Mouse (Mus musculus): Measurements from ENCODE around the gene Tsku. TPM values are rescaled to one million over a fixed set of nuclear protein-coding genes. Genes with fewer than 3 reads are reported as not detected.

Gene Tsku
- 9.5 and 11.2 TPM in 2 replicates for polyA plus RNA-seq (2016; fragmentation: Nextera tagmentation; extraction: Ambion mirVana)

DNA sequence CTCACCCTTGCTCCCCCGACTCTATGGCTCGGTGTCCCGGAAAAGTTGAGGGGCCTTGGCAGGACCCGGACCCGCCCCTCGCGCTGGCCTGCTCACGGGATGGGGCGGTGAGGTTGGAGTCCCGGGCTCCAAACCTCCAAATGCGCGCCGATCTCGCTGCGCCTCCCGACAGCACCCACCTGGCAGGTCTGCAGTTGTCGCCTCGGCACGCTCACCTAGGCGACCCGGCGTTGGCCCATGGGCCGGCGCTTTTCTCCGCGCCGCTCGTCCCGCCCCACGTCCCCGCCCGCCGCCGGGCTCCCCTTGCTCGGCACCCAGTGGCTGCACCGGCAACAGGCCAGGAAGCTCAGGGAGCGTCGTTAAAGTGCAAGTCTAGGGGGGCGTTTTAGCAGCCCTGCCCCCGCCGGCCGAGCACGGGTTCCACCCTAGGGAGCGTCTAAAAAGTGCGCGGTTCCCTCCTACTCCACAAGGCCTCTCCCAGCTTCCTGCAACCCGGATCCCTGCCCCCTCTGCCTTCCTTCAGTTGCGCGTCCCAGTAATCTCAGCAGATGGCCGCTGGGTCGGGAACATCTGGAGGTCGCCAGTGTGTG, at the start of gene Tsku:
TSS of gene Tsku (minus strand) at position 266 of the 590 bp plus-strand sequence.
- H3K36me3 ChIP-seq: 0 out of 2 replicates have a peak, but pooled peaks cover 7% of the 10 kb centered on the region
- no peaks in the 10 kb centered on the region for H3K9me3 ChIP-seq (replicated peaks)
- peak within 1 kb of the TSS; percentile 88 for H3K4me3 ChIP-seq
- WGBS: under 1% methylated on average over 52 of the region's 52 CpGs
- H3K27me3 ChIP-seq (ENCODE audit: low read depth, poor library complexity, severe bottlenecking): no peaks in the 10 kb centered on the region
- DNase-seq (ENCODE audit: low spot score): peak; percentile 98
- peaks cover 53% of the 10 kb centered on the region for H3K4me1 ChIP-seq
- peak within 1 kb of the TSS; percentile 95 for H3K27ac ChIP-seq

DNA sequence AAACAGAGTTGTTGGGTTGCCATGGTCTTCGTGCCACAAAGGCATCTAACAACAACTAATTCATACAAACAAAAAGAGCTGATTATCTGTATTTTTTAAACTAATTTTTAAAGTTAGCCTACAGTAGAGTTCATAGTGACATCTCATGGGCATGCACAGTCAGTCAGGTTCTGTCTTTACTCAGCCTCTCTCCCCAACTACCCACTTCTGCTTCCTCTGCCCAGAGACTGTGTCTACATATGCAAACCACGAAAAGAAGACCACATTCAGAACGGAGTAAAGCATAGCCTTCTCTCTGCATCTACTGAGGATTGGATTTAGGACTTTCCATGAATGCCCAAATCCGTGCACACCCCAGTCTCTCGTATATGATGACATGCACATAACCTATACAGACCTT, 46.5 kb upstream of the Tsku start:
- no peak overlapping the region for H3K4me3 ChIP-seq
- no peaks in the 10 kb centered on the region for H3K9me3 ChIP-seq (replicated peaks)
- no peak for DNase-seq (ENCODE audit: low spot score)
- WGBS: 86% methylated on average over 5 of the region's 5 CpGs
- H3K27ac ChIP-seq: no peak overlapping the region
- no peaks in the 10 kb centered on the region for H3K27me3 ChIP-seq (ENCODE audit: low read depth, poor library complexity, severe bottlenecking)
- H3K36me3 ChIP-seq: no peaks in the 10 kb centered on the region
- H3K4me1 ChIP-seq: peaks cover 8% of the 10 kb centered on the region

DNA sequence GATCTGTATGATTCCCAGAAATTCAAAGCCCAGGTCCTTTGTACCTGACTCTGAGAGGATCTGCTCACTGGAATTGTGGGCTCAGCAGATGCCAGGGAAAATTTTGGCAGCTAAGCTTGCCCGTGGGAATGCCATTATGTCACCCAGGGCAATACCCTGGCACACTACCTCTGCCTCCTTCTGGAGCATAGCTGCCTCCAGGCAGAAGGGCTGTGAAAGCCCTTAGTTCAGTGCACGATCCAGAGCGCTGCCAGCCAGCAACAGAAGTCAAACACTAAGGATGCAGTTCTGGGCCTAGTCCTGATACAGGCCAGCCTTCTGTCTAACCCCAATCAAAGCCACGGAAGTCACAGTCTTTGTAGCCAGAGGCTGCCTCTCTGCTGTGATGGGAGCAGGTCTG, 42.9 kb upstream of the Tsku start:
- Histone ChIP-seq H3K9me3 (replicated peaks) (no peaks in the 10 kb centered on the region), H3K36me3 (no peaks in the 10 kb centered on the region), H3K27ac (no peak overlapping the region; the same call in 1 of the 2 replicates), H3K27me3 (ENCODE audit: low read depth, poor library complexity, severe bottlenecking) (no peaks in the 10 kb centered on the region), H3K4me1 (peaks cover 10% of the 10 kb centered on the region), H3K4me3 (no peak overlapping the region)
- WGBS: 82% methylated on average over 4 of the region's 4 CpGs
- DNase-seq (ENCODE audit: low spot score): no peak

DNA sequence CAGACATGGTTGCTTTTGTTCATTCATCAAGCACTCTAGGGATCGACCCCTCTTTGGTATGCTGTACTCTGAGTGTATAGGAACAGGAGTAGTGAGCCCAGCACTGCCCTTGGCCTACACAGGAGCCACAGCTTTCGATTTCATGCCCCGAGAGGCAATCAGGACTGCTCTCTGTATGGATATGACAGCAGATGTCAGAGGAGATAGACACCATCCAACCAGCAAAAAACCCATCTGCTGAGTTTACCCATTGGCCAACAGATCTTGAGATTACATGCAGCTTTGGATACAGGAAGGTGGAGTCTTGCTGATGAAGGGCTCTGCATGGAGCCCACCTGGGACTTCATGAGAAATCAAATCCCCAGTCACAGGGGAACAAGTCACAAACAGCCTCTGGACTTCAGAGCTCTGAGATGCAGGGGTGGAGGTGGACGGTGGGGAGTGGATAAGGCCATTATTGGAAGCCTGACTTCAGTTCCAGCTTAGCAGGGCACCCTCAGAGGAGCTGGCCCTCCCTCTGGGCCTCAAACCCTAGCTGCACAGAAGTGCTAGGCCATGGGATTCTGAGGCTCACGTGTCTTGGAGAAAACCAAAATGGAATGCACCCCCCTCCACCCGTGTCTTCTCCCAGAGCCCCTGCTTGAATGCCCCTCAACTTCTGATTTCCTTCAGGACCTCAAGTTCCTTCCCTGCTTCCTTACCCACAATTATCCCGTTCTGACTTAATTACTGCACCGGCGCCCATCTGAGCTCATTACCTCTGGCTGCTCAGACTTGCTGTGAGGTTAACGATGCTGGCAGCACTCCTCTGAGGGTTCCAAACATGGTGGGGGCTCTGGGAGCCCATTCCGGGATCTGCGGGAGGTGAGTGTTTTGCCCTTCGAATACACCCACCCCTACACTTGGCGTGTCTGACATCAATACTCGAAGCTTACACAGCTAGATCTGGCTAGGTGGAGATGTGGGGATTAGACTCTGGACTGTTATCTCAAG, 41.8 kb upstream of the Tsku start:
- H3K36me3 ChIP-seq: no peaks in the 10 kb centered on the region
- no peaks in the 10 kb centered on the region for H3K9me3 ChIP-seq (replicated peaks)
- no peaks in the 10 kb centered on the region for H3K27me3 ChIP-seq (ENCODE audit: low read depth, poor library complexity, severe bottlenecking)
- H3K4me3 ChIP-seq: no peak overlapping the region
- DNase-seq (ENCODE audit: low spot score): no peak
- 65% methylated on average over 15 of the region's 15 CpGs for WGBS
- peaks cover 10% of the 10 kb centered on the region for H3K4me1 ChIP-seq
- peak overlapping the region; percentile 6; the same call in 1 of the 2 replicates for H3K27ac ChIP-seq

DNA sequence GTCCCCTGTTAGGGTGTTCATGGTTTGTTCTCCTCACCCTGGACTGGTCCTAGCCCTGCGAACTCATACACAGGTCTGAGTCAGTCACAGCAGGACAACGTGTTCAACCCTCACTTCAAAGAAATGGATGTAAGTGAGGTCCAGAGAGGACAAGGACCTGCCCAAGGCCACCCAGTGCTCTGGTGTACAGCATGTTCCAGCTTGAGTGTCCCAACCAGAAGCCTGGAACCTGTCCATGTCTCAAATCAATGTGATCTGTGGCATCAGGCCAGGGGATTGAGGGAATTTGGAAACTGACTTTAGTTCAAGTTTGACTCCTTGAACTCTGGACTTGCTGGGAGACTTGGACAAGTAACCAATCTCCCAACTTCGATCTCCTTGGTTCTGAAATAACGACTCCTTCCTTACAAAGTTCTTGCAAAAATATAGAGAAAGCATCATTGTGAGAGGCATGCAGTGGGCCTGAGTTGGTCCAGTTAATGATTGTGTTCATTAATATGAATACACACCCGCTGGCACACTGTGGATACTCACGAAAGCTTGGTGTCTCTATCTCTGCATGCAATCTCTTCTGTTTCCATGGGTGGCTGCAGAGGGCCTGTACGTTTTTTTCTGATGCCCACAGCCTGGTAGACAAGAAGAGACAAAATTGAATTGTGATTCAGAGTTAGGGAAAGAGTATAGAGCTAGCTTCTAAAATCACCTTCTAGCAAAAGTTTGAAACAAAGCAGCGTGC, 31.5 kb upstream of the Tsku start:
- 88% methylated on average over 8 of the region's 8 CpGs for WGBS

DNA sequence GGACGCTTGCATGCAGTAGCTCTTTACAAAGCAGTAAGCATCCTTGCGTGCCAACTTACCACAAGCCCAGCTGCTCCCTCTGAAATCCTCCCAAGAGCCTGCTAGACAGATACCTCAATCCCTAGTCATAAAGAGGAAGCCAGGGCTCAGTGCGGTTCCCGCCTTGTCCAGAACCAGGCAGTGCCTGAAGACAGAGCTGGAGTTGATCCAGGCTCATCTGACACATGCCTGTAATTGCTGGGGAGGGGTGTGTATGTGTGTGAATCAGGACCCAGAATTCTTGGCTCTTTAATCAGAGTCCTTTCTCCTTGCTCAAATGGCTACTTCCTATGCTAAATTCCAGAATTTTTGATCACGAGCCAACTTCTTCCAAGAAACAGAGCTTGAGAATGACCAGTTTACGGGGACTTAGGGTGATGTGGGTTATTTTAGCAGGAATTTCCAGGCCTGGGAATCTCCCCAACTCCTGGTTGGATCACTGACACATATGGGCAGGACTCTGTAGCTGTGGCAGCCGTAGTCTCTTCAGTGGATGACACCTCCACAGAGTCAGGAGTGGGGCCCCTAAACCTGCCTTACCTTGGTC, 30.3 kb upstream of the Tsku start:
- H3K9me3 ChIP-seq (replicated peaks): no peaks in the 10 kb centered on the region
- H3K27me3 ChIP-seq (ENCODE audit: low read depth, poor library complexity, severe bottlenecking): no peaks in the 10 kb centered on the region
- peaks cover 5% of the 10 kb centered on the region; the same call in 1 of the 2 replicates for H3K4me1 ChIP-seq
- no peak for DNase-seq (ENCODE audit: low spot score)
- WGBS: 82% methylated on average over 7 of the region's 7 CpGs
- H3K27ac ChIP-seq: no peak overlapping the region
- no peaks in the 10 kb centered on the region for H3K36me3 ChIP-seq
- no peak overlapping the region for H3K4me3 ChIP-seq

More for the DNA sequence above, 31.5 kb upstream of the Tsku start:
- DNase-seq (ENCODE audit: low spot score): no peak
- H3K36me3 ChIP-seq: no peaks in the 10 kb centered on the region
- no peak overlapping the region for H3K4me3 ChIP-seq
- H3K9me3 ChIP-seq (replicated peaks): no peaks in the 10 kb centered on the region
- peaks cover 5% of the 10 kb centered on the region; the same call in 1 of the 2 replicates for H3K4me1 ChIP-seq
- no peak overlapping the region for H3K27ac ChIP-seq
- no peaks in the 10 kb centered on the region for H3K27me3 ChIP-seq (ENCODE audit: low read depth, poor library complexity, severe bottlenecking)

DNA sequence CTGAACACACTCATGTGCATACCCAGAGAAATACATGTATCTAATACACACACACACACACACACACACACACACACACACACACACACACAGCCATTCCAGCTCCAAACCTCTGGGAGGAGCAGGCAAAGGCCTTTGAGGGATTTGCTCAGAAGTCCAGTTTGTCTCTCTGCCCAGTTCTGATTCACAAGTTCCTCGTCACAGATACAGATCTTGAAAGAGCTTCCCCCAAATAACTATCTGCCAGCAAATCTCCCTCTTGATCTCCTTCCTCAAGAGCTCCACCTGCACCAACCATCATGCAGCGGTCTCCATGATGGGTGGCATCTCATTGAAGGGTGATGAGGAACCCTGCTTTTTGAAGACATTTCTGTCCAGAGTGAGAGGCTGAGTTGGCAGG, 29.4 kb upstream of the Tsku start:
- H3K4me1 ChIP-seq: peaks cover 5% of the 10 kb centered on the region; the same call in 1 of the 2 replicates
- no peak overlapping the region for H3K4me3 ChIP-seq
- H3K27me3 ChIP-seq (ENCODE audit: low read depth, poor library complexity, severe bottlenecking): no peaks in the 10 kb centered on the region
- DNase-seq (ENCODE audit: low spot score): no peak
- no peaks in the 10 kb centered on the region for H3K9me3 ChIP-seq (replicated peaks)
- no peaks in the 10 kb centered on the region for H3K36me3 ChIP-seq
- H3K27ac ChIP-seq: no peak overlapping the region
- 74% methylated on average over 2 of the region's 2 CpGs for WGBS

DNA sequence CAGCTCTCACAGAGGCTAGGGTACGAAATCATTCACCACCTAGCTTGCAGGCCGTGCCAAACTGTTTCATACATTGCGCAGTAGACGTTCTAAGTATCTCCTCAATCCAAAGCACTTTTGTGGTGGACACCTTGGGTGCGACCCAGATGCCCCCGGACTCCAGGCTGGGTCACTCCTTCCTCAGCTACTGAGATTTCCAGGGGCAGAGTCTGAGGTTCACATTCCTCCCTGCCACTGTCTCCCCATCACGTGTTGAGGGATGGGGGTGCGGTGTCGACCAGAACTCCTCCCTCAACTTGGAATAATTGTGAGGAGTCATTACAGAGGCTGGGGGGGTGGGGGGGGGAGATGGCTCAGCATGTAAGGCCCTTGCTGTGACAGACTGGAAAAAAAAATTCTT, 28.5 kb upstream of the Tsku start:
- no peak overlapping the region for H3K4me3 ChIP-seq
- no peaks in the 10 kb centered on the region for H3K36me3 ChIP-seq
- H3K27ac ChIP-seq: no peak overlapping the region
- H3K9me3 ChIP-seq (replicated peaks): no peaks in the 10 kb centered on the region
- H3K4me1 ChIP-seq: peaks cover 5% of the 10 kb centered on the region
- H3K27me3 ChIP-seq (ENCODE audit: low read depth, poor library complexity, severe bottlenecking): no peaks in the 10 kb centered on the region
- no peak for DNase-seq (ENCODE audit: low spot score)
- 89% methylated on average over 9 of the region's 9 CpGs for WGBS

DNA sequence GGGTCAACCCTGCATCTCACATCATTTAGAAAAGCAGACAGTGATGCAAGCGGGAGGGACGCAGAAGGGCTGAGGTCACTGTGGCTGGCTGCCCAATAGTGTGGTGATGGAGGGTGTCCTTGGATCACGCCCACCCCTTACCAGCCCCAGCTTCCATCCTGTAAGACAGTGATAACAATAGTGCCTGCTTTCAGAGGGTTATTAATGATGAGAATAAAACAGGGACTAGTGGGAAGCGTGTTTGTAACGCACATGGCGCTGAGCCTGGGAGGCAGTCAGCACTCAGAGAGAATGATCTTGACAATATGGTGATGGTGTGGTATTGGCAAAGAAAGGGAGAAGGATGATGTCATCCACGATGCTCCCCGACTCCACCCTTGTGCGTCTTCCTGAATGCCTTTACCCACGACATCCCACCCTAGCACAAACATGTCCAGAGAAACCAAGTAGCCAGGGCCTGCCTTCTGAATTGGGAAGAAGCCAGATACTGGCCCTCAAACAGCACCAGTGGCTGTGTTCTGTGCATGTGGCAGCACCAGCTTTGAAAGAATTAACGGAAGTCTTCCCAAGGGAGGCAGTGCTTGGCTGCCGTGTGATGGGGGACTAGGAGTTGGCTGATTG, 27.9 kb upstream of the Tsku start:
- no peaks in the 10 kb centered on the region for H3K36me3 ChIP-seq
- H3K9me3 ChIP-seq (replicated peaks): no peaks in the 10 kb centered on the region
- 84% methylated on average over 12 of the region's 12 CpGs for WGBS
- no peaks in the 10 kb centered on the region for H3K27me3 ChIP-seq (ENCODE audit: low read depth, poor library complexity, severe bottlenecking)
- no peak for DNase-seq (ENCODE audit: low spot score)
- H3K4me3 ChIP-seq: no peak overlapping the region
- no peak overlapping the region for H3K27ac ChIP-seq
- peaks cover 11% of the 10 kb centered on the region for H3K4me1 ChIP-seq

DNA sequence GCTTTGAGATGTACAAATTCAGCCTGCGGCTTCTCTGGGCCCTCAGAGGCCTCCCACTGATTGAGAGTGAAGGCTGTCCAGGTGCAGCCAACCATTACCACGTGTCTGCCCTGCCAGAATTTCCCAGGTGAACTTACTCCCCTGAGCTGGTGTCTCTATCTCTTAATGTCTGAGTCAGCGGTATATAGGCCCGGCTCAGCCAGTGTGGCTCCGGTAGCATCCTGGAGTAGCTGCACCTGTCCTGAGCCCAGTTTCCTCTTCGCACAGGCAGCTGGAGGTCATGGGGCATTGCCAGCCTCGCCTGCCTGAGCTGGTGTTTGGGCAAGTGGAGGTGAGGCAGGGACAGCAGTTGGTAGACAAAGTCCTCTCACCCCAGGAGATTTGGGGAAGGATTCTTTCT, 26.1 kb upstream of the Tsku start:
- 87% methylated on average over 7 of the region's 7 CpGs for WGBS
- H3K4me1 ChIP-seq: peaks cover 21% of the 10 kb centered on the region
- DNase-seq (ENCODE audit: low spot score): no peak
- no peak overlapping the region for H3K27ac ChIP-seq
- no peak overlapping the region for H3K4me3 ChIP-seq
- H3K27me3 ChIP-seq (ENCODE audit: low read depth, poor library complexity, severe bottlenecking): peaks cover 7% of the 10 kb centered on the region; the same call in 1 of the 2 replicates
- H3K36me3 ChIP-seq: no peaks in the 10 kb centered on the region
- H3K9me3 ChIP-seq (replicated peaks): no peaks in the 10 kb centered on the region

DNA sequence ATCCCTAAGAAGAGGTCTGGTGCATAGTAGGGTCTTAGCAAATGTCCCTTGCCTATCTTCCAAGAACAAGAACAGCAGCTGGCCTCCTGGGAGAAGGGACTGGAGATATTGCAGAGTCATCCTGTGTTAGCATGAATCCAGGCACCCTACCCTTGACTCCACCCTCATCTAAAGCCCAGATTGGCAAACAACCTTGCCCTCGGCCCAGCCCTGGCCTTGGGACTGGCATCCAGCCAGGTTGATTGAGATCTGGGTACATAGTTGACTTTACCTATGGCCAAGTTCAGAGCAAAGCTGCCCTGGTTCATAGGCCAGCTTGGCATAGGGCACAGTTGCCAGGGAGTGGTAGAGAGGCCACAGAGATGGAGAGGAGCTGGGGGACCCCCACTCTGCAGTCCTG, 24.0 kb upstream of the Tsku start:
- Histone ChIP-seq H3K27ac (0 out of 2 replicates have a peak overlapping the region, but pooled peaks have one; percentile 31), H3K4me3 (no peak overlapping the region), H3K36me3 (no peaks in the 10 kb centered on the region), H3K4me1 (peaks cover 23% of the 10 kb centered on the region), H3K9me3 (replicated peaks) (no peaks in the 10 kb centered on the region), H3K27me3 (ENCODE audit: low read depth, poor library complexity, severe bottlenecking) (peaks cover 7% of the 10 kb centered on the region; the same call in 1 of the 2 replicates)
- DNase-seq (ENCODE audit: low spot score): no peak
- whole genome bisulfite sequencing: 97% methylated on average over 1 of the region's 1 CpGs

DNA sequence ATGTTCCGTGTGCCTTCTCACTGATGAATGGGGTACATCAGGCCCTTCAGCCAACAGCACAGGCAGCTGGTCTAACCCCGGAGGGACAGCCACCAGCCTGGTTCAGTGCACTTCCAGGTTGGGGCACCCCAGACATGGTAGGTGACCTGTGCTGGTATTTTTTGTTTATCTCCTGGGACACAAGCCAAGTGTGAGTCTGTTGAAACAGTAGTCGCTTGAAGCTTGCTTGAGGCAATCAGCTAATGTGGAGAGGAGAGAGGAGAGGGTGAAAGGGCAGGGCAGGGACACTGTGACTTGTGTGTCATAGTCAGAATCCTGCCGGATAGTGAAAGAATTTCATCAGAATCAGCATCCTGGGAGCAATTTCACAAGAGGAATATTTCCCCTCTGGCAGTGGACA, 22.2 kb upstream of the Tsku start:
- Histone ChIP-seq H3K4me1 (peaks cover 26% of the 10 kb centered on the region), H3K27me3 (ENCODE audit: low read depth, poor library complexity, severe bottlenecking) (peaks cover 7% of the 10 kb centered on the region; the same call in 1 of the 2 replicates), H3K9me3 (replicated peaks) (no peaks in the 10 kb centered on the region), H3K4me3 (no peak overlapping the region), H3K27ac (peak overlapping the region; percentile 42), H3K36me3 (no peaks in the 10 kb centered on the region)
- WGBS: 70% methylated on average over 4 of the region's 4 CpGs
- DNase-seq (ENCODE audit: low spot score): no peak
